Mouse (Mus musculus) liver, embryonic 13.5 days (tissue): ENCODE measurements around the gene Cenpl. TPM values are rescaled to one million over a fixed set of nuclear protein-coding genes. Genes with fewer than 3 reads are reported as not detected.

Experiments used
- ATAC-seq: fragments of 200-750 bp; cut with Nextera tagmentation; 2 replicates; pipeline ENCODE4 v1.8.0; 2017; ENCODE audit warnings: low read depth, mild to moderate bottlenecking, moderate number of reproducible peaks, moderate library complexity
- DNase-seq: peaks from one replicate; pipeline ENCODE4 v3.0.0; 2022
- H3K27ac ChIP-seq: fragments of 300-500 bp; sonication (generic); 2 replicates; pipeline ENCODE4 v1.5.1; 2015; ENCODE audit warnings: moderate library complexity, mild to moderate bottlenecking, inconsistent platforms
- H3K27me3 ChIP-seq: fragments of 300-500 bp; sonication (generic); 2 replicates; pipeline ENCODE4 v1.6.1; 2015; ENCODE audit warnings: mild to moderate bottlenecking, inconsistent platforms
- H3K36me3 ChIP-seq: fragments of 300-500 bp; sonication (generic); 2 replicates; pipeline ENCODE4 v1.6.1; 2015; ENCODE audit warnings: mild to moderate bottlenecking, inconsistent platforms
- H3K4me1 ChIP-seq: fragments of 300-500 bp; sonication (generic); replicated peaks from 2 replicates; pipeline ENCODE4 v1.6.1; 2015; ENCODE audit warnings: inconsistent platforms
- H3K4me2 ChIP-seq: fragments of 300-500 bp; sonication (generic); 2 replicates; pipeline ENCODE4 v1.6.1; 2015; ENCODE audit warnings: inconsistent platforms, mild to moderate bottlenecking, moderate library complexity
- H3K4me3 ChIP-seq: fragments of 300-500 bp; sonication (generic); replicated peaks from 2 replicates; pipeline ENCODE4 v1.5.1; 2015; ENCODE audit warnings: mild to moderate bottlenecking, inconsistent platforms
- H3K9ac ChIP-seq: fragments of 300-500 bp; sonication (generic); 2 replicates; pipeline ENCODE4 v1.6.1; 2015; ENCODE audit warnings: mild to moderate bottlenecking, inconsistent platforms
- H3K9me3 ChIP-seq: fragments of 300-500 bp; sonication (generic); replicated peaks from 2 replicates; pipeline ENCODE4 v1.6.1; 2016; ENCODE audit warnings: inconsistent platforms
- WGBS: fragments of 180-500 bp; shearing (Covaris S2); methylation state at CpG from one replicate; pipeline ENCODE4 v1.1.7; 2015; ENCODE audit not compliant: insufficient replicate concordance; 5-methylcytosine and 5-hydroxymethylcytosine counted together
- polyA plus RNA-seq: library from polyadenylated mRNA; unstranded; fragments of >200 nt; fragmentation: Nextera tagmentation; extraction: Ambion mirVana; gene quantifications from 2 replicates; pipeline ENCODE4 v1.2.1, GENCODE M21; 2015

Cenpl gene
- polyA plus RNA-seq, 1 experiment from 2014 or later: 35.3 TPM

DNA sequence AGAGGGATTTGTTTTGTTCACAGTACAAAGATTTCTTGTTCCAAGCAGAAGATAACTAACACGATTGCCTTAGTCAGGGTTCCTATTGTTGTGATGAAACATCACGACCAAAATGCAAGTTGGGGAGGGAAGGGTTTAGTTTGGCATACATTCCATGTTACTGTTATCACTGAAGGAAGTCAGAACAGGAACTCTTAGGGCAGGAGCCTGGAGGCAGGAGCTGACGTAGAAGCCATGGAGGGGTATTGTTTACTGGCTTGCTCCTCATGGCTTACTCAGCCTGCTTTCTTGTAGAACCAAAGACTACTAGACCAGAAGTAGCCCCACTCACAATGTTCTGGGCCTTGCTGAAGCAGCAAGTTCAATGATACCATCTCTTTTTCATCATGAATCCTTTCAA is 23.5 kb upstream of the Cenpl start:
- Histone ChIP-seq H3K9ac (no peak overlapping the region), H3K27me3 (no peaks in the 10 kb centered on the region), H3K9me3 (no peaks in the 10 kb centered on the region)

GRCm38 (mm10) chr1:161057164-161057563 is 13.3 kb upstream of the Cenpl start:
- ATAC-seq: no peak
- WGBS: 82% methylated on average over 1 of the region's 1 CpGs
- no peaks in the 10 kb centered on the region for H3K9me3 ChIP-seq

More for the DNA sequence above, 23.5 kb upstream of the Cenpl start:
- ATAC-seq (no peak), DNase-seq (no peak)
- Histone ChIP-seq H3K27ac (no peak overlapping the region), H3K4me3 (no peak overlapping the region), H3K36me3 (peaks cover 63% of the 10 kb centered on the region), H3K4me1 (no peaks in the 10 kb centered on the region), H3K4me2 (no peak overlapping the region)
- 68% methylated on average over 3 of the region's 3 CpGs for WGBS

DNA sequence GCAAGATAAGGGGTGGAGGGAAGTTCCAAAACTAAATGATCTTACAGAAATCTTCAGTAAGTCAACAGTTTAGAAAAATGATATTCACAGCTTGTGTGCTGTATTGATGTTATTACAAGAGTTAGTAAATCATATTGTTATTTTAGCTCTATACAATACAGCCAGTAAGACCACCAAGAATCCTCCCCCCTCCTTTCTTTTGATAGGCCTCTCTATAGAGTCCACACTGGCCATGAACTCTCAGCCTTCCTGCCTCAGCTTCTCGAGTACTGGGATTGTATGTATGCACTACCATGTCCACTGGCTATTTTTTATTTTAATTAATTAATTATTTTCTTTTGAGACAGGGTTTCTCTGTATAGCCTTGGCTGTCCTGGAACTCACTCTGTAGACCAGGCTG is 7.2 kb upstream of the Cenpl start:
- 60% methylated on average over 1 of the region's 1 CpGs for WGBS
- no peak overlapping the region for H3K27ac ChIP-seq
- no peak overlapping the region for H3K4me2 ChIP-seq
- peaks cover 28% of the 10 kb centered on the region for H3K36me3 ChIP-seq
- H3K9me3 ChIP-seq: no peaks in the 10 kb centered on the region
- no peak overlapping the region for H3K9ac ChIP-seq
- DNase-seq (no peak), ATAC-seq (no peak)
- no peaks in the 10 kb centered on the region for H3K4me1 ChIP-seq
- H3K4me3 ChIP-seq: no peak overlapping the region
- no peaks in the 10 kb centered on the region for H3K27me3 ChIP-seq

More at GRCm38 (mm10) chr1:161057164-161057563, 13.3 kb upstream of the Cenpl start:
- Histone ChIP-seq H3K36me3 (peaks cover 57% of the 10 kb centered on the region), H3K4me1 (no peaks in the 10 kb centered on the region), H3K27me3 (no peaks in the 10 kb centered on the region), H3K9ac (no peak overlapping the region), H3K4me2 (no peak overlapping the region), H3K27ac (no peak overlapping the region), H3K4me3 (no peak overlapping the region)
- DNase-seq: no peak

- 0% methylated on average over 12 of the region's 12 CpGs for WGBS
- Histone ChIP-seq H3K9me3 (no peaks in the 10 kb centered on the region), H3K27me3 (no peaks in the 10 kb centered on the region), H3K27ac (peak overlapping the region; percentile 86), H3K4me1 (peaks cover 44% of the 10 kb centered on the region), H3K4me2 (peak overlapping the region; percentile 85), H3K36me3 (peaks cover 28% of the 10 kb centered on the region), H3K9ac (peak overlapping the region; percentile 91), H3K4me3 (peak overlapping the region; percentile 87)
- DNase-seq (no peak), ATAC-seq (no peak)
Observed at GRCm38 (mm10) chr1:161071272-161071620, 733 bp downstream of the Cenpl start.

DNA sequence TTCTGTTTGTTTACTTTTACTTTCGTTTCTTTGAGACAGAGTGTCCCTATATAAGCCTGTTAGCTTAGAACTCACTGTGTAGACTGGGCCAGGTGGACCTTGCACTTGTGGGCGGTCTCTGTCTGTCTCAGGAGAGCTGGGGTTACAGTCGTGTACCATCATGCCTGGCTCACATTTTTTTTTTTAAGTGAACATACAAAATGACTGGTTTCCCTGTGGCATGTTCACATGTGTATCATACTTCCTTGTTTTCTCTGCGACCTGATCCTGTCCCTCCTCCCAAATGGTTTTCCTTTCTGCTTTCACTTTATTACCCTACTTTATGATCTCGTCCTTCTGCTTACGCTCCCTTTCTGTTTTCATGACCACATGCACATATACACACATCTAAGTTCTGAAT is 5.7 kb downstream of the Cenpl start:
- H3K36me3 ChIP-seq: peaks cover 70% of the 10 kb centered on the region
- no peaks in the 10 kb centered on the region for H3K27me3 ChIP-seq
- no peak overlapping the region for H3K4me3 ChIP-seq
- H3K9ac ChIP-seq: no peak overlapping the region
- H3K27ac ChIP-seq: no peak overlapping the region
- WGBS: 75% methylated on average over 6 of the region's 6 CpGs
- no peak overlapping the region for H3K4me2 ChIP-seq
- ATAC-seq (peak; percentile 43; the same call in 1 of the 2 replicates), DNase-seq (no peak)
- H3K4me1 ChIP-seq: peaks cover 37% of the 10 kb centered on the region
- H3K9me3 ChIP-seq: no peaks in the 10 kb centered on the region

GRCm38 (mm10) chr1:161077243-161077642 is 6.7 kb downstream of the Cenpl start:
- H3K4me1 ChIP-seq: peaks cover 34% of the 10 kb centered on the region
- no peak overlapping the region for H3K9ac ChIP-seq
- WGBS: 94% methylated on average over 3 of the region's 3 CpGs
- no peak overlapping the region for H3K4me3 ChIP-seq
- ATAC-seq (no peak), DNase-seq (no peak)
- H3K27ac ChIP-seq: no peak overlapping the region
- peaks cover 77% of the 10 kb centered on the region for H3K36me3 ChIP-seq
- H3K27me3 ChIP-seq: no peaks in the 10 kb centered on the region
- H3K4me2 ChIP-seq: no peak overlapping the region
- H3K9me3 ChIP-seq: no peaks in the 10 kb centered on the region

DNA sequence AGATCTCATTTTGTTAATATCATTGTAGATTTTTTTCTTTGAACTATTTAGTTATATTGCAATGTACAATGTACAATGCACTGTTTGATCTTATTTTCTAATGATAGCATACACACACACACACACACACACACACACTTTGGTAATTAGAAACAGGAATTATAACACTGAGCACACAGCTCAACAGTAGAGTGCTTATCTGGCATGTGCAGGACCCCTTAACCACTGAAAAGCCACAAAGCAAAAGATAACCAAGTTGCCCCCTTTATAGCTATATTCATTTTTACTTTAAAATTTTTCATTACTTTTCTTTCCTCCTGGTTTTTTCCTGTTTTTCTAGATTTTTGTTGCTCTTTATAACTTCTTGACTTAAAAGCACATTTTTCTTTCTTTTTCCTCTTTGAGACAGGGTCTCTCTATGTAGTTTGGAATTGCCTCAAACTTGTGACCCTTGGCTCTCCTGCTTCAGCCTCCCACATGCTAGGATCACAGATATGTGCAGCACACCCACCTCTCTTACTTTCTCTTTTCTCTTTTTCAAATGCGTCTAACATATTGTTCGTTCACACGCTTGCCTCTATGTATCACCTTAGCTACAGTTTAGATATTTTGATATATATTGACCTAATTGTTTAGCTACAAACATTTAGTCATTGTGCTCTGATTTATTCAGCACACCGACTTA is 29.4 kb downstream of the Cenpl start:
- DNase-seq (peak; percentile 20), ATAC-seq (peak; percentile 91)
- Histone ChIP-seq H3K4me3 (no peak overlapping the region), H3K4me1 (peaks cover 16% of the 10 kb centered on the region), H3K36me3 (peaks cover 28% of the 10 kb centered on the region), H3K27ac (no peak overlapping the region), H3K9me3 (no peaks in the 10 kb centered on the region), H3K9ac (no peak overlapping the region), H3K4me2 (peak overlapping the region; percentile 25; the same call in 1 of the 2 replicates), H3K27me3 (no peaks in the 10 kb centered on the region)
- WGBS: 24% methylated on average over 4 of the region's 4 CpGs

GRCm38 (mm10) chr1:161103842-161104241 is 33.3 kb downstream of the Cenpl start:
- no peak for ATAC-seq
- peaks cover 15% of the 10 kb centered on the region for H3K4me1 ChIP-seq

DNA sequence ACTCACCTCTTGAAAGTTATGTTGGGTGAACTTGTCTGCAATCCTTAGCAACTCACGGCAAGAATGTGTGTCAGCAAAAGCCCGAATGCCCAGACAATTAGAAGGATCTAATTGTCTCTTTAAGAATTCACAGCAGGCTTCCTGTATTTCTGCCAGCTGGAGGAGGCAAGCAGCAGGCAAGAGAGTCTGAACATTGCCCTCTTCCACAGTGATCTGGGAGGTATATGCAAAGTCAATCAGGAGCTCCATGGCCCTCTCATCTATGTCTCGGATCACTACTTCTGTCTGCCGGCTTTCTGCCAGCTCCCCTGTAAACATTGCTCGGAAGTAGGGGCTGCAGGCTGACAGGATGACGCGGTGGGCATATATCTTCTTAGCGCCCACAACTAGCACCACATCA is 38.7 kb downstream of the Cenpl start:
- Histone ChIP-seq H3K9ac (no peak overlapping the region), H3K27ac (no peak overlapping the region), H3K27me3 (no peaks in the 10 kb centered on the region), H3K4me3 (no peak overlapping the region), H3K4me2 (no peak overlapping the region), H3K36me3 (peaks cover 17% of the 10 kb centered on the region), H3K9me3 (no peaks in the 10 kb centered on the region), H3K4me1 (no peaks in the 10 kb centered on the region; the same call in 1 of the 2 replicates)
- DNase-seq (no peak), ATAC-seq (no peak)
- WGBS: 80% methylated on average over 8 of the region's 8 CpGs

More at GRCm38 (mm10) chr1:161103842-161104241, 33.3 kb downstream of the Cenpl start:
- Histone ChIP-seq H3K4me2 (no peak overlapping the region), H3K9me3 (no peaks in the 10 kb centered on the region), H3K4me3 (no peak overlapping the region), H3K9ac (no peak overlapping the region), H3K36me3 (peaks cover 24% of the 10 kb centered on the region), H3K27me3 (no peaks in the 10 kb centered on the region), H3K27ac (no peak overlapping the region)
- WGBS: 20% methylated on average over 1 of the region's 1 CpGs
- DNase-seq: no peak

DNA sequence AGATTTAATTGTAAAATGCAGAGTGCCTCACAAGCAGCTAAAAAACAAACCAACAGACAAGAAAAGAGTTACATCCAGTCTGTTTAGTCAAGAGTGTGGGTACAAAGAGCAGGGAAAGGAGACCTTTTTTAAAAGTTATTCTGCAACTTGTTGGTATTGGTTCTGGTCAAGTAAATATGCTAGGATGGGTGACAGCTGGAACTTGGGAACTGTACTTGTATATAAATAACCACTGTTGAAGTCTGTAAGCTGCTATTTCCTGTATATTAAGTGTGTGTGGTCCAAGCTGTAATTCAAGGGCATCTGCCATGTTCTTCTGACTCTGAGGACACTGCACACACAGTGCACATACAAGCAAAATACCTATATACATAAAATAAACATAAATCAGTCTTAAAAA is 44.1 kb downstream of the Cenpl start:
- DNase-seq (no peak), ATAC-seq (no peak)
- H3K27ac ChIP-seq: no peak overlapping the region

DNA sequence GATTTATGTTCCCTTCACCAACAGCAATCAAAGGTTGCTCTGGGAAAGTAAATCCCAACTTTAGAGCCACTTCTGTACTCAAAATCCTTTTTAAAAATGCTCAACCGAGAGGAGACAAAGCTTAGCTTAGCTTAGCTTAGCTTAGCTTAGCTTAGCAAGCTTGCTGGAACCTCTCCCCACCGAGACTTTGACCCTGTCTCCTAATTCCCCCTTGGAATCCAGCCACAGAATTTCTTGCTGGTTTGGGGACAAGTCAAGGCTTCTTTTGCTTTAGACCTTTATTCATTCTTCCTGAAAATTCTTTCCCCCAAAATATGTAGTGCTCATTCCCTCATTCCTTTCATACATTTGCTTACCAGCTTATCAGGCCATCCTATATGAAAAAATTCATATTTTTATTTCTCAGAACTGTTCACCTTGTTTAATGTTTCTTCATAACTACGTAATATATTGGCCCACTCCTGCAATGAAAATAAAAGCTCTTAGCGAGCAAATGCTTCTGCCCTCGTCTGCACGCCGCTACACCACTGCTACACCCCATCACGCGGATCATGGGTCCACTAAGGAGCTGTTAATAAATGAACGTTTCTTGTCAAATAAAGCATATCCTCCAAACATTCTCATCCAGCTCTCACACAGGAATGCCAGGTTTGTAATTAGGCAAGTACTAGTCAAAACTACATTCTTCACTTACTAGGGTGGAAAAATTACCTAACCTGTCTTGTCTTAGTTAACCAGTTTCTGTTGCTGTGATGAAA is 52.3 kb downstream of the Cenpl start:
- no peak overlapping the region for H3K4me2 ChIP-seq
- no peaks in the 10 kb centered on the region for H3K9me3 ChIP-seq
- WGBS: 84% methylated on average over 10 of the region's 10 CpGs
- peaks cover 5% of the 10 kb centered on the region for H3K36me3 ChIP-seq
- H3K27ac ChIP-seq: no peak overlapping the region
- no peaks in the 10 kb centered on the region for H3K27me3 ChIP-seq
- no peak overlapping the region for H3K9ac ChIP-seq
- DNase-seq (no peak), ATAC-seq (no peak)
- peaks cover 4% of the 10 kb centered on the region; the same call in 1 of the 2 replicates for H3K4me1 ChIP-seq
- no peak overlapping the region for H3K4me3 ChIP-seq

More for the DNA sequence above, 44.1 kb downstream of the Cenpl start:
- Histone ChIP-seq H3K4me1 (peaks cover 8% of the 10 kb centered on the region), H3K9me3 (no peaks in the 10 kb centered on the region), H3K27me3 (no peaks in the 10 kb centered on the region), H3K4me3 (no peak overlapping the region), H3K36me3 (peaks cover 1% of the 10 kb centered on the region), H3K9ac (no peak overlapping the region), H3K4me2 (no peak overlapping the region)
